Mouse (Mus musculus): ENCODE results near the gene Osbpl2. TPM values are rescaled to one million over a fixed set of nuclear protein-coding genes. Genes with fewer than 3 reads are reported as not detected.

Gene Osbpl2
- total and polyA plus RNA-seq, 3 experiments = 13.3 to 25.5 TPM; not detected in 1

- 0 out of 4 replicates have a peak, but pooled peaks cover 0 to 3% of the 10 kb centered on the region in 2 experiments for H3K27me3 ChIP-seq (ENCODE audit: control insufficient read depth in 1 of 2, insufficient read depth in 2 of 2, low read length in 2 of 2)
- H3K27ac ChIP-seq (ENCODE audit: control insufficient read depth, low read depth, low read length) = no peak overlapping the region
- no peaks in the 10 kb centered on the region for H3K36me3 ChIP-seq (ENCODE audit: control insufficient read depth in 1 of 2, insufficient read depth in 2 of 2, low read length in 2 of 2)
- H3K79me2 ChIP-seq (ENCODE audit: control insufficient read depth, insufficient read depth, low read length, poor library complexity) = no peaks in the 10 kb centered on the region
- H3K4me3 ChIP-seq (ENCODE audit: control insufficient read depth in 1 of 2, insufficient read depth in 1 of 2, low read depth in 2 of 2, low read length in 2 of 2) = no peak overlapping the region
- peak; percentile 57 for DNase-seq (ENCODE audit: low read depth, low spot score)
- TF ChIP-seq JUND (IDR thresholded peaks at IDR 0.05; ENCODE audit: low read depth, low read length) (no peak), KAT2A (conservative IDR thresholded peaks at IDR 0.05; ENCODE audit: low read depth, low read length) (no peak), RAD21 (IDR thresholded peaks at IDR 0.05; ENCODE audit: low read depth, low read length) (peak; percentile 48), CTCF (IDR thresholded peaks at IDR 0.05 in 2 of 3, conservative IDR thresholded peaks at IDR 0.05 in 1 of 3; ENCODE audit: control insufficient read depth in 1 of 3, insufficient read depth in 1 of 3, low read depth in 2 of 3, low read length in 3 of 3, poor library complexity in 1 of 3, severe bottlenecking in 1 of 3) (peak; percentile 40 to 71 (median 60)), SMC3 (IDR thresholded peaks at IDR 0.05; ENCODE audit: low read depth, low read length) (peak; percentile 31; the same call in 1 of the 2 replicates), GATA1 (IDR thresholded peaks at IDR 0.05; ENCODE audit: low read depth, low read length) (peak; percentile 44; the same call in 1 of the 2 replicates)
- no peak overlapping the region for H3K9ac ChIP-seq (ENCODE audit: control insufficient read depth, low read depth, low read length, poor library complexity, severe bottlenecking)
- H3K9me3 ChIP-seq (replicated peaks; ENCODE audit: insufficient read depth, low read length) = no peaks in the 10 kb centered on the region
- H3K4me1 ChIP-seq (ENCODE audit: control insufficient read depth in 1 of 2, insufficient read depth in 2 of 2, low read length in 2 of 2) = no peaks in the 10 kb centered on the region
Observed at GRCm38 (mm10) chr2:180107081-180107480, 12.0 kb upstream of the Osbpl2 start.

GRCm38 (mm10) chr2:180108285-180108684, 10.8 kb upstream of the Osbpl2 start:
- Histone ChIP-seq H3K9ac (ENCODE audit: control insufficient read depth, low read depth, low read length, poor library complexity, severe bottlenecking) (no peak overlapping the region), H3K4me3 (ENCODE audit: control insufficient read depth in 1 of 2, insufficient read depth in 1 of 2, low read depth in 2 of 2, low read length in 2 of 2) (no peak overlapping the region), H3K27ac (ENCODE audit: control insufficient read depth, low read depth, low read length) (no peak overlapping the region), H3K27me3 (ENCODE audit: control insufficient read depth in 1 of 2, insufficient read depth in 2 of 2, low read length in 2 of 2) (0 out of 4 replicates have a peak, but pooled peaks cover 0 to 3% of the 10 kb centered on the region in 2 experiments), H3K36me3 (ENCODE audit: control insufficient read depth in 1 of 2, insufficient read depth in 2 of 2, low read length in 2 of 2) (no peaks in the 10 kb centered on the region), H3K4me1 (ENCODE audit: control insufficient read depth in 1 of 2, insufficient read depth in 2 of 2, low read length in 2 of 2) (no peaks in the 10 kb centered on the region), H3K79me2 (ENCODE audit: control insufficient read depth, insufficient read depth, low read length, poor library complexity) (no peaks in the 10 kb centered on the region), H3K9me3 (replicated peaks; ENCODE audit: insufficient read depth, low read length) (no peaks in the 10 kb centered on the region)
- TF ChIP-seq NELFE (IDR thresholded peaks at IDR 0.05; ENCODE audit: low read depth, low read length) (no peak), USF1 (IDR thresholded peaks at IDR 0.05; ENCODE audit: low read depth, low read length) (no peak), NRF1 (IDR thresholded peaks at IDR 0.05; ENCODE audit: insufficient read depth, low read depth, low read length, poor library complexity, severe bottlenecking) (no peak), TCF12 (IDR thresholded peaks at IDR 0.05; ENCODE audit: low read depth, low read length) (no peak), CHD1 (IDR thresholded peaks at IDR 0.05; ENCODE audit: low read depth, low read length) (no peak), MAZ (IDR thresholded peaks at IDR 0.05; ENCODE audit: low read depth, low read length) (no peak), TBP (IDR thresholded peaks at IDR 0.05; ENCODE audit: low read depth, low read length) (no peak), MAX (IDR thresholded peaks at IDR 0.05; ENCODE audit: low read length) (no peak), UBTF (IDR thresholded peaks at IDR 0.05; ENCODE audit: borderline replicate concordance, insufficient read depth, low read depth, low read length) (no peak), HCFC1 (IDR thresholded peaks at IDR 0.05; ENCODE audit: low read depth, low read length) (no peak), JUND (IDR thresholded peaks at IDR 0.05; ENCODE audit: low read depth, low read length) (no peak), ELF1 (IDR thresholded peaks at IDR 0.05; ENCODE audit: low read depth, low read length) (no peak), RAD21 (IDR thresholded peaks at IDR 0.05; ENCODE audit: low read depth, low read length) (no peak), MYC (IDR thresholded peaks at IDR 0.05; ENCODE audit: low read depth, low read length) (no peak), TAL1 (IDR thresholded peaks at IDR 0.05; ENCODE audit: low read length) (no peak), MYB (IDR thresholded peaks at IDR 0.05; ENCODE audit: low read depth, low read length) (no peak), GATA1 (IDR thresholded peaks at IDR 0.05; ENCODE audit: low read depth, low read length) (no peak), ZKSCAN1 (IDR thresholded peaks at IDR 0.05; ENCODE audit: low read depth, low read length) (no peak), SIN3A (IDR thresholded peaks at IDR 0.05; ENCODE audit: low read length) (no peak), CHD2 (IDR thresholded peaks at IDR 0.05; ENCODE audit: low read length) (no peak)
- DNase-seq (ENCODE audit: low read depth, low spot score) = no peak

Data from MEL (cell line).